Mouse (Mus musculus): ENCODE measurements around the gene B3gnt7. TPM values are rescaled to one million over a fixed set of nuclear protein-coding genes. Genes with fewer than 3 reads are reported as not detected.
"Not testable (repeated sequence)": the region's sequence is repeated elsewhere in the genome, so short reads cannot be mapped to it uniquely, and the experiment has no call there.

Gene B3gnt7
- total RNA-seq, 2 experiments from 2014 or later = not detected

GRCm38 (mm10) chr1:86307177-86307762, 4.6 kb downstream of the B3gnt7 start:
- no peak for DNase-seq
- no peak for TF ChIP-seq CTCF (IDR thresholded peaks at IDR 0.05)
- Histone ChIP-seq H3K27ac (no peak overlapping the region), H3K4me3 (no peak overlapping the region)
- intact Hi-C loops (cut with DNase I) = no loop called here

GRCm38 (mm10) chr1:86307871-86308641, 5.4 kb downstream of the B3gnt7 start:
- DNase-seq = no peak
- Histone ChIP-seq H3K4me3 (no peak overlapping the region), H3K27ac (no peak overlapping the region)
- TF ChIP-seq CTCF (IDR thresholded peaks at IDR 0.05) = no peak
- intact Hi-C loops (cut with DNase I) = no loop called here

- no peak for DNase-seq
- TF ChIP-seq CTCF (IDR thresholded peaks at IDR 0.05) = no peak
- Histone ChIP-seq H3K27ac (no peak overlapping the region), H3K4me3 (no peak overlapping the region)
- intact Hi-C loops (cut with DNase I) = no loop called here
These were observed 6.7 kb downstream of the B3gnt7 start for GRCm38 (mm10) chr1:86309270-86309833.

GRCm38 (mm10) chr1:86310536-86311310, 8.1 kb downstream of the B3gnt7 start:
- intact Hi-C loops (cut with DNase I) = no loop called here
- Histone ChIP-seq H3K27ac (no peak overlapping the region), H3K4me3 (no peak overlapping the region)
- DNase-seq = no peak
- TF ChIP-seq CTCF (IDR thresholded peaks at IDR 0.05) = no peak

DNA sequence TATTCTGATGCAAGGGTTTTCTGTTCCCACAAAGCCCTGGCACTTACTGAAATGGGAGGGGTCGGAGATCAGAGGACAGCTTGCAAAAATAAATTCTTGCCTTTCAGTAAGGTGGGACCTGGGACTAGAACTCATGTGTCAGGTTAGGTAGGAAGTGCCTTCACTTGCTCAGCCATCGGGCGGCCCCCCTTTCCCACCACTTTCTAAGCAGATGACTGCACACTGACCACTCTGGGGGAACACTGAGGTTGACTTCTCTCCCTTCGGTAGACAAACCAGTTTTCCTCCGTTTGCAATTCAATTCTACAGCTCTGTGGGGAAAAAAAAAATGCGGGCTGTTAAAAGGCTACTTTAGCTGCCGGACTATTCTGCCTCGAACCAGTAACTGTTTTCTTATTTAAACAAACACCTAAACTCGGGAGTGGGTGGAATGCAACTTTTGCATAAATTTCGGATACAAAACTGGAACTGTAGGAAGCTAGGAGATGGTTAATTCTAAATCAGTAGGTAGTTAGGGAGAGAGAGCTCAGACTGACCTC, 8.9 kb downstream of the B3gnt7 start:
- TF ChIP-seq CTCF (IDR thresholded peaks at IDR 0.05) = no peak
- Histone ChIP-seq H3K27ac (no peak overlapping the region), H3K4me3 (no peak overlapping the region)
- DNase-seq = no peak
- intact Hi-C loops (cut with DNase I) = no loop called here

- no peak for TF ChIP-seq CTCF (IDR thresholded peaks at IDR 0.05)
These were observed 9.6 kb downstream of the B3gnt7 start for GRCm38 (mm10) chr1:86312269-86312668.

GRCm38 (mm10) chr1:86313096-86313771, 10.6 kb downstream of the B3gnt7 start:
- no peak overlapping the region for H3K4me3 ChIP-seq
- no peak for TF ChIP-seq CTCF (IDR thresholded peaks at IDR 0.05)
- DNase-seq = no peak
- no peak overlapping the region for H3K27ac ChIP-seq
- intact Hi-C loops (cut with DNase I) = loop anchor here (1.0 kb wide), 1 partner anchor 99 kb away; no protein-coding TSS in a partner anchor

More at GRCm38 (mm10) chr1:86312269-86312668, 9.6 kb downstream of the B3gnt7 start:
- intact Hi-C loops (cut with DNase I) = no loop called here
- Histone ChIP-seq H3K27ac (no peak overlapping the region), H3K4me3 (no peak overlapping the region)
- DNase-seq = no peak

GRCm38 (mm10) chr1:86313772-86314125, 11.1 kb downstream of the B3gnt7 start:
- Histone ChIP-seq H3K4me3 (no peak overlapping the region), H3K27ac (no peak overlapping the region)
- intact Hi-C loops (cut with DNase I) = loop anchor here (1.0 kb wide), 1 partner anchor 99 kb away; no protein-coding TSS in a partner anchor
- TF ChIP-seq CTCF (IDR thresholded peaks at IDR 0.05) = peak; percentile 57
- DNase-seq = no peak

DNA sequence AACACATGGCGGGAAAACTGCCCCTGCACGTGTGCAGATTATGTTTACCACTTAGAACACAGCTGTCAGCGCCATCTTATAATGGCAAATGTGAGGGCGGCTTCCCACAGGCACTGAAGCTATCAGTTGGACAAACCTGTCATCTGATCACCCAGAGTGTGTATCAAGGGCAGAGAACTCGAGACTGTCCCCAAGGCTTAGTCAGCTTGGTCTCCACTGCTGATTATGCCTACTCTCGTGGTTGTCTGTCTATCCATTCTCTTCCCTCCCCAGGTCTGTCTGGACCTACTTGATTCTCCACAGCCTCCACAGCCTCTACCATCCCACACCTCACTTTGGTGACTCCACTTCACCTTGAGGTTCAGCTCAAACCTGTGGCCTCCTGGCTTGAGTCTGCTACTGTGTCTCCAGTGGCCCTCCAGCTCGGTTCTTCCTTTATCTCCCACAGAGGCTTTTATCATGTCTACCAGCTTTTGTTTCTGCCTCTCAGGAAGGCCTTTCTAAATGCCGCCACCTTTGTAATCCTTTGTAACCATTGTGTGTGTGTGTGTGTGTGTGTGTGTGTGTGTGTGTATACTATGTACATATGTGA, 18.3 kb downstream of the B3gnt7 start:
- no peak for DNase-seq
- TF ChIP-seq CTCF (IDR thresholded peaks at IDR 0.05) = no peak
- H3K4me3 ChIP-seq = no peak overlapping the region
- H3K27ac ChIP-seq = no peak overlapping the region
- intact Hi-C loops (cut with DNase I) = no loop called here

DNA sequence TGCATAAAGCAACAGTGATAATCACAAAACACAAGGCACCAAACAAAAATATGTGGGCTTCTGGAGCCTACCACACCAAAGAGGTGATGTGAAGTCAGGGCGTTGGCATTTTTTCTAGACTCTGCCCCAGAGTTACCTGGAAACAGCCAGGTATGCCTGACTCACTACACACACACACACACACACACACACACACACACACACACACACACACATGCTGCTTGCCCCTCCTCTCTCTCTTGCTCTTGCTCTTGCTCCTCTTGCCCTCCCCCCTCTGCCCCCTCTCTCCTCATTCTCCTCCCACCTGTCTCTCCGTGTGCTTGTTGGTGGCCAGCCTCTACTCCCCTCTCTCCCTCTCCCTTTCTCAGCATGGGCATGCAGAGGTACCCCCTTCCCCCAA, 33.7 kb downstream of the B3gnt7 start:
- Histone ChIP-seq H3K27ac (no peak overlapping the region), H3K4me3 (no peak overlapping the region)
- intact Hi-C loops (cut with DNase I) = no loop called here
- TF ChIP-seq CTCF (IDR thresholded peaks at IDR 0.05) = no peak
- no peak for DNase-seq

DNA sequence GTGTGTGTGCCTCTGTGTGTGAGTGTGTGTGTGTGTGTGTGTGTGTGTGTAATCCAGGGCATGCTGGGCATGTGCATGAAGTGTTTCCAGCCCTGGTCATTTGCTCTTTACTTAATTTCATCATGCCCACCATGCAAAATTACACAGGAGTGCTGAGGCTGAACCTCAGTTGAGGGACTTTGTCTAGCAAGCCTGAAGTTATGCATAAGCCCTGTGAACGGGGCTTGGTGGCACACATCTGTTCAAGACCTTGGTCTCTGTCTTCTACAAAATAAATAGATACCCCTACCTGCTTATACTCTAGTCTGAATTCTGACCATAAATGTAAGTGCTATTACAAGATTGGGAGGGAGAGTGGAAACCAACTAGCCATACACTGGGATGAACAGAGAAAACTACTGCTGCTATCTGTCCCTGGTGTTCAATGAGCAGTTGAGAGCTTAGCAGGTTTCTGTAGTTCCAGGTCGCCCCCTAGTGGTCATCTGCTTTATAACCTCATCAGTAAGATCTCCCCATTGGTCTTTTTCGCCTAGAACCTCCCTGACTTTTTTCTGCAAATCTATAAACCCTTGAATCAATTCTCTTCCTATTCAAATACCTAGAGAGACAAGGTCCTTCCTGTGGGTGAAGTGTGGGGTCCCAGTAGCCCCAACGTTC, 36.7 kb downstream of the B3gnt7 start:
- intact Hi-C loops (cut with DNase I) = loop anchor here (1.0 kb wide), 2 partner anchors 125 to 160 kb away; no protein-coding TSS in a partner anchor
- DNase-seq = peak; percentile 75
- no peak overlapping the region for H3K27ac ChIP-seq
- no peak overlapping the region for H3K4me3 ChIP-seq
- peak; percentile 90 for TF ChIP-seq CTCF (IDR thresholded peaks at IDR 0.05)

- H3K4me3 ChIP-seq; intact Hi-C loops (cut with DNase I); DNase-seq; H3K27ac ChIP-seq: not testable (repeated sequence)
These were observed 38.5 kb downstream of the B3gnt7 start for GRCm38 (mm10) chr1:86341096-86341495.
